Mouse (Mus musculus) hindbrain, embryonic 14.5 days (tissue): ENCODE measurements around the gene Eif4e3. TPM values are rescaled to one million over a fixed set of nuclear protein-coding genes. Genes with fewer than 3 reads are reported as not detected.

Source experiments
- ATAC-seq: fragments of 200-750 bp; cut with Nextera tagmentation; 2 replicates; pipeline ENCODE4 v1.8.0; 2017; ENCODE audit warnings: moderate number of reproducible peaks, mild to moderate bottlenecking, moderate TSS enrichment, moderate library complexity; ENCODE audit not compliant: low FRiP score
- DNase-seq: peaks from one replicate; pipeline ENCODE4 v3.0.0-alpha.2; 2015; ENCODE audit warnings: low spot score
- H3K27ac ChIP-seq: fragments of 300-500 bp; sonication (generic); 2 replicates; pipeline ENCODE4 v1.5.1; 2014; ENCODE audit warnings: mild to moderate bottlenecking, moderate library complexity
- H3K27me3 ChIP-seq: fragments of 300-500 bp; sonication (generic); 2 replicates; pipeline ENCODE4 v1.6.1; 2014; ENCODE audit warnings: mild to moderate bottlenecking, low read length, mixed read lengths; ENCODE audit not compliant: control insufficient read depth, insufficient read depth
- H3K36me3 ChIP-seq: fragments of 300-500 bp; sonication (generic); replicated peaks from 2 replicates; pipeline ENCODE4 v1.6.1; 2014; ENCODE audit not compliant: control insufficient read depth, insufficient read depth
- H3K4me1 ChIP-seq: fragments of 300-500 bp; sonication (generic); replicated peaks from 2 replicates; pipeline ENCODE4 v1.6.1; 2014; ENCODE audit warnings: antibody characterized with exemption, low read length, mixed read lengths; ENCODE audit not compliant: control insufficient read depth, insufficient read depth
- H3K4me2 ChIP-seq: fragments of 300-500 bp; sonication (generic); replicated peaks from 2 replicates; pipeline ENCODE4 v1.6.1; 2014; ENCODE audit warnings: mild to moderate bottlenecking, moderate library complexity
- H3K4me3 ChIP-seq: fragments of 300-500 bp; sonication (generic); replicated peaks from 2 replicates; pipeline ENCODE4 v1.5.1; 2014; ENCODE audit warnings: mild to moderate bottlenecking, low read length
- H3K9ac ChIP-seq: fragments of 300-500 bp; sonication (generic); 2 replicates; pipeline ENCODE4 v1.6.1; 2014
- H3K9me3 ChIP-seq: fragments of 300-500 bp; sonication (generic); 2 replicates; pipeline ENCODE4 v1.6.1; 2016; ENCODE audit warnings: low read length; ENCODE audit not compliant: control insufficient read depth
- WGBS: fragments of 180-500 bp; shearing (Covaris S2); extraction: QIAGEN DNeasy Blood & Tissue Kit; methylation state at CpG from one replicate; pipeline ENCODE4 v1.1.7; 2014; 5-methylcytosine and 5-hydroxymethylcytosine counted together
- polyA plus RNA-seq: library from polyadenylated mRNA; unstranded; fragments of >200 nt; fragmentation: Nextera tagmentation; extraction: Ambion mirVana; gene quantifications from 2 replicates; pipeline ENCODE4 v1.2.1, GENCODE M21; 2014

The Eif4e3 gene
- polyA plus RNA-seq, 1 experiment from 2014 or later: 6.0 TPM

GRCm38 (mm10) chr6:99632121-99632980 lies 34.2 kb downstream of the Eif4e3 start:
- DNase-seq (no peak), ATAC-seq (no peak)
- 86% methylated on average over 32 of the region's 32 CpGs for WGBS

GRCm38 (mm10) chr6:99631637-99632036 lies 34.9 kb downstream of the Eif4e3 start:
- Histone ChIP-seq H3K9me3 (no peaks in the 10 kb centered on the region), H3K27me3 (no peaks in the 10 kb centered on the region), H3K4me3 (no peak overlapping the region), H3K36me3 (peaks cover 6% of the 10 kb centered on the region; the same call in 1 of the 2 replicates), H3K9ac (no peak overlapping the region), H3K27ac (no peak overlapping the region), H3K4me1 (peaks cover 6% of the 10 kb centered on the region; the same call in 1 of the 2 replicates), H3K4me2 (no peak overlapping the region)
- DNase-seq (no peak), ATAC-seq (no peak)
- WGBS: 68% methylated on average over 5 of the region's 5 CpGs

More at GRCm38 (mm10) chr6:99632121-99632980, 34.2 kb downstream of the Eif4e3 start:
- no peaks in the 10 kb centered on the region for H3K27me3 ChIP-seq
- no peaks in the 10 kb centered on the region for H3K9me3 ChIP-seq
- no peak overlapping the region for H3K9ac ChIP-seq
- H3K27ac ChIP-seq: no peak overlapping the region
- peaks cover 6% of the 10 kb centered on the region; the same call in 1 of the 2 replicates for H3K4me1 ChIP-seq
- H3K36me3 ChIP-seq: peaks cover 6% of the 10 kb centered on the region; the same call in 1 of the 2 replicates
- H3K4me3 ChIP-seq: no peak overlapping the region
- no peak overlapping the region for H3K4me2 ChIP-seq

GRCm38 (mm10) chr6:99629726-99630458 lies 36.7 kb downstream of the Eif4e3 start:
- H3K27ac ChIP-seq: no peak overlapping the region
- no peaks in the 10 kb centered on the region for H3K9me3 ChIP-seq
- H3K9ac ChIP-seq: no peak overlapping the region
- ATAC-seq (no peak), DNase-seq (no peak)
- no peaks in the 10 kb centered on the region for H3K27me3 ChIP-seq
- H3K4me2 ChIP-seq: no peak overlapping the region
- H3K36me3 ChIP-seq: peaks cover 6% of the 10 kb centered on the region; the same call in 1 of the 2 replicates
- H3K4me1 ChIP-seq: 0 out of 2 replicates have a peak, but pooled peaks cover 4% of the 10 kb centered on the region
- 72% methylated on average over 8 of the region's 8 CpGs for WGBS
- no peak overlapping the region for H3K4me3 ChIP-seq

- DNase-seq (no peak), ATAC-seq (no peak)
- Histone ChIP-seq H3K27ac (no peak overlapping the region), H3K4me3 (no peak overlapping the region), H3K4me1 (0 out of 2 replicates have a peak, but pooled peaks cover 4% of the 10 kb centered on the region), H3K9ac (no peak overlapping the region), H3K4me2 (no peak overlapping the region), H3K36me3 (peaks cover 6% of the 10 kb centered on the region; the same call in 1 of the 2 replicates), H3K27me3 (no peaks in the 10 kb centered on the region), H3K9me3 (no peaks in the 10 kb centered on the region)
- 55% methylated on average over 2 of the region's 2 CpGs for WGBS
Observed at GRCm38 (mm10) chr6:99626347-99626746, 40.2 kb downstream of the Eif4e3 start.

GRCm38 (mm10) chr6:99625803-99626202 lies 40.8 kb downstream of the Eif4e3 start:
- 0 out of 2 replicates have a peak, but pooled peaks cover 4% of the 10 kb centered on the region for H3K4me1 ChIP-seq
- 27% methylated on average over 7 of the region's 7 CpGs for WGBS
- peaks cover 6% of the 10 kb centered on the region; the same call in 1 of the 2 replicates for H3K36me3 ChIP-seq
- H3K27me3 ChIP-seq: no peaks in the 10 kb centered on the region
- H3K4me2 ChIP-seq: no peak overlapping the region
- no peak overlapping the region for H3K9ac ChIP-seq
- H3K4me3 ChIP-seq: no peak overlapping the region
- ATAC-seq (no peak), DNase-seq (no peak)
- H3K9me3 ChIP-seq: no peaks in the 10 kb centered on the region
- no peak overlapping the region for H3K27ac ChIP-seq

GRCm38 (mm10) chr6:99625306-99625705 lies 41.3 kb downstream of the Eif4e3 start:
- Histone ChIP-seq H3K4me2 (no peak overlapping the region), H3K9ac (no peak overlapping the region), H3K36me3 (peaks cover 6% of the 10 kb centered on the region; the same call in 1 of the 2 replicates), H3K4me1 (0 out of 2 replicates have a peak, but pooled peaks cover 4% of the 10 kb centered on the region), H3K27ac (no peak overlapping the region), H3K27me3 (no peaks in the 10 kb centered on the region), H3K4me3 (no peak overlapping the region), H3K9me3 (no peaks in the 10 kb centered on the region)
- no peak for ATAC-seq
- no peak for DNase-seq
- 43% methylated on average over 7 of the region's 7 CpGs for WGBS

GRCm38 (mm10) chr6:99624542-99624941 lies 42.0 kb downstream of the Eif4e3 start:
- peaks cover 6% of the 10 kb centered on the region; the same call in 1 of the 2 replicates for H3K36me3 ChIP-seq
- no peak overlapping the region for H3K4me3 ChIP-seq
- 0 out of 2 replicates have a peak, but pooled peaks cover 4% of the 10 kb centered on the region for H3K4me1 ChIP-seq
- 91% methylated on average over 3 of the region's 3 CpGs for WGBS
- H3K9ac ChIP-seq: no peak overlapping the region
- DNase-seq (no peak), ATAC-seq (no peak)
- no peaks in the 10 kb centered on the region for H3K27me3 ChIP-seq
- H3K4me2 ChIP-seq: no peak overlapping the region
- H3K27ac ChIP-seq: no peak overlapping the region
- no peaks in the 10 kb centered on the region for H3K9me3 ChIP-seq

- no peak overlapping the region for H3K4me2 ChIP-seq
- no peaks in the 10 kb centered on the region for H3K27me3 ChIP-seq
- H3K36me3 ChIP-seq: peaks cover 5% of the 10 kb centered on the region; the same call in 1 of the 2 replicates
- no peak for DNase-seq
- H3K4me3 ChIP-seq: no peak overlapping the region
- no peak overlapping the region for H3K27ac ChIP-seq
- WGBS: 10% methylated on average over 6 of the region's 6 CpGs
- no peak for ATAC-seq
- H3K4me1 ChIP-seq: 0 out of 2 replicates have a peak, but pooled peaks cover 4% of the 10 kb centered on the region
- no peaks in the 10 kb centered on the region for H3K9me3 ChIP-seq
- H3K9ac ChIP-seq: no peak overlapping the region
Observed at GRCm38 (mm10) chr6:99623641-99624040, 42.9 kb downstream of the Eif4e3 start.

GRCm38 (mm10) chr6:99621167-99621566 lies 45.4 kb downstream of the Eif4e3 start:
- Histone ChIP-seq H3K36me3 (no peaks in the 10 kb centered on the region), H3K4me2 (no peak overlapping the region), H3K27me3 (no peaks in the 10 kb centered on the region), H3K9me3 (no peaks in the 10 kb centered on the region), H3K4me3 (no peak overlapping the region), H3K27ac (no peak overlapping the region), H3K9ac (no peak overlapping the region), H3K4me1 (0 out of 2 replicates have a peak, but pooled peaks cover 4% of the 10 kb centered on the region)
- 81% methylated on average over 4 of the region's 4 CpGs for WGBS
- ATAC-seq (no peak), DNase-seq (no peak)
